Mouse (Mus musculus) forebrain, embryonic 14.5 days (tissue): ENCODE results near the gene Tspan9. TPM values are rescaled to one million over a fixed set of nuclear protein-coding genes. Genes with fewer than 3 reads are reported as not detected.

ENCODE experiments used
- ATAC-seq: fragments of 200-750 bp; cut with Nextera tagmentation; 2 replicates; pipeline ENCODE4 v1.8.0; 2017; ENCODE audit warnings: mild to moderate bottlenecking, moderate library complexity
- DNase-seq: peaks from one replicate; pipeline ENCODE4 v3.0.0-alpha.2; 2015; ENCODE audit warnings: low spot score
- H3K27ac ChIP-seq: fragments of 300-500 bp; sonication (generic); 2 replicates; pipeline ENCODE4 v1.5.1; 2014; ENCODE audit warnings: low read depth, mild to moderate bottlenecking, control low read depth, low read length, moderate library complexity
- H3K27me3 ChIP-seq: fragments of 300-500 bp; sonication (generic); replicated peaks from 2 replicates; pipeline ENCODE4 v1.6.1; 2014; ENCODE audit warnings: low read length, control low read depth, mixed read lengths; ENCODE audit not compliant: control insufficient read depth, insufficient read depth
- H3K36me3 ChIP-seq: fragments of 300-500 bp; sonication (generic); 2 replicates; pipeline ENCODE4 v1.6.1; 2014; ENCODE audit warnings: low read length, control low read depth; ENCODE audit not compliant: control insufficient read depth, insufficient read depth
- H3K4me1 ChIP-seq: fragments of 300-500 bp; sonication (generic); 2 replicates; pipeline ENCODE4 v1.6.1; 2014; ENCODE audit warnings: antibody characterized with exemption, low read length, control low read depth; ENCODE audit not compliant: control insufficient read depth, insufficient read depth
- H3K4me2 ChIP-seq: fragments of 300-500 bp; sonication (generic); 2 replicates; pipeline ENCODE4 v1.6.1; 2014; ENCODE audit warnings: mild to moderate bottlenecking, control low read depth, low read length
- H3K4me3 ChIP-seq: fragments of 300-500 bp; sonication (generic); 2 replicates; pipeline ENCODE4 v1.5.1; 2014; ENCODE audit warnings: low read depth, low read length, control low read depth
- H3K9ac ChIP-seq: fragments of 300-500 bp; sonication (generic); 2 replicates; pipeline ENCODE4 v1.6.1; 2014; ENCODE audit warnings: mild to moderate bottlenecking, low read length, control low read depth, moderate library complexity
- H3K9me3 ChIP-seq: fragments of 300-500 bp; sonication (generic); replicated peaks from 2 replicates; pipeline ENCODE4 v1.6.1; 2016; ENCODE audit warnings: low read length, control low read depth, mixed read lengths; ENCODE audit not compliant: control insufficient read depth
- WGBS: fragments of 180-500 bp; shearing (Covaris S2); extraction: QIAGEN DNeasy Blood & Tissue Kit; methylation state at CpG from one replicate; pipeline ENCODE4 v1.1.7; 2014; 5-methylcytosine and 5-hydroxymethylcytosine counted together
- polyA plus RNA-seq: library from polyadenylated mRNA; unstranded; fragments of >200 nt; fragmentation: Nextera tagmentation; extraction: Ambion mirVana; gene quantifications from 2 replicates; pipeline ENCODE4 v1.2.1, GENCODE M21; 2014

Tspan9 gene
- polyA plus RNA-seq, 1 experiment from 2014 or later: 23.0 TPM

DNA sequence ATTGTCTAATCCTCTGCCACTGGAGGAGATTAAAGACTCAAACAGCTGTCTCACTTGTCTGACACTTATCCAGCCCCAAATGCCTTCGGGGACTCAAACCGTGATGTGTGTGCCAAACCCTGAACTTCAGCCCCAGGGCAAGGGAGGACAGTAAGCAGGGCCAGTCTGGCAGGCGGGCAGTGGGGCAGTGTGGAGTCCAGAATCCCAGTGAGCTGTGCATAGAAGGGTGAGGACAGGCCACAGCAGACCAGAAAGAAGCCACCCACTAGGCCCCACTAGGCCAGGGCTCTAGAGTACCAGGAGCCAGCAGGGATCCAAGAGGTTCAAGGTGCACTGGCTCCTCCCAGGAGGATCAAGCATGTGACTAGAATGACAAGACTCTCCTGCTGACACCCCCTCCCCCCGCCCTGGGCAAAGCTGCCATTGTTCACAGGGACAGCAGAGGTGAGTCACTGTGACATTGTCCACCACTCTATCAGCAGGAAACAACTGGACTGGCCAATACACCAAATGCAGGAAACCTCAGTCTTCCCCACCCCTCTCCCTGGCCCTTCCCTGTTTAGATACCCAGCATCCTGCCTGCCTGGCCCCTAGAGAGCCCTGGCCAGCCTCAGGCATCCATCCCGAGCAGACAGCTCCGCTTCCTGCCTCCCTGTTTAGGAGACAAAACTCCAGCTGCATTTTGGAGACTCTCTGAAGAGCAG lies 40.9 kb downstream of the Tspan9 start:
- Histone ChIP-seq H3K27ac (no peak overlapping the region), H3K4me3 (no peak overlapping the region), H3K9me3 (no peaks in the 10 kb centered on the region), H3K27me3 (no peaks in the 10 kb centered on the region), H3K4me2 (no peak overlapping the region), H3K9ac (no peak overlapping the region), H3K4me1 (peaks cover 17% of the 10 kb centered on the region), H3K36me3 (no peaks in the 10 kb centered on the region)
- ATAC-seq (peak; percentile 31; the same call in 1 of the 2 replicates), DNase-seq (no peak)
- WGBS: 61% methylated on average over 6 of the region's 6 CpGs

DNA sequence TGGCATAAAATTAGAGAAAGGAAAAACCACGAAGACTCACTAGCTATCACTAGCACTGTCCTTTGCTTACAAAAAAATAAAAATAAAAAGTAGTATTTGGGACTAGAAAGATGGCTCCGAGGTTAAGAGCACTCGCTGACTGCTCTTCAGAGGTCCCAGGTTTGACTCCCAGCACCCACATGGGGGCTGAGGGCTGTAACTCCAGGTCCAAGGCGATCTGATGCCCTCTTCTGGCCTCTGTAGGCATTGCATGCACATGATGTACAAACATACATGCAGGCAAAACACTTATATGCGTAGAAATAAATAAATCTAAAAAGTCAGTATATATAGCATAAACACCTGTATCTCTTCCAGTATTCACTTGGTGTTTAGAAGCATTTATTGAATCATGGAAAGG lies 43.5 kb downstream of the Tspan9 start:
- no peak overlapping the region for H3K9ac ChIP-seq
- H3K36me3 ChIP-seq: no peaks in the 10 kb centered on the region
- H3K4me2 ChIP-seq: no peak overlapping the region
- no peaks in the 10 kb centered on the region for H3K27me3 ChIP-seq
- no peak for ATAC-seq
- peaks cover 11% of the 10 kb centered on the region for H3K4me1 ChIP-seq
- H3K27ac ChIP-seq: no peak overlapping the region
- no peak overlapping the region for H3K4me3 ChIP-seq
- no peaks in the 10 kb centered on the region for H3K9me3 ChIP-seq
- WGBS: 79% methylated on average over 5 of the region's 5 CpGs
- DNase-seq: no peak

GRCm38 (mm10) chr6:128099190-128099589 lies 44.2 kb downstream of the Tspan9 start:
- Histone ChIP-seq H3K36me3 (no peaks in the 10 kb centered on the region), H3K9ac (no peak overlapping the region), H3K4me3 (no peak overlapping the region), H3K4me1 (peaks cover 9% of the 10 kb centered on the region), H3K4me2 (no peak overlapping the region), H3K27ac (no peak overlapping the region), H3K27me3 (no peaks in the 10 kb centered on the region), H3K9me3 (no peaks in the 10 kb centered on the region)
- WGBS: 49% methylated on average over 9 of the region's 9 CpGs
- DNase-seq: peak; percentile 51
- no peak for ATAC-seq

DNA sequence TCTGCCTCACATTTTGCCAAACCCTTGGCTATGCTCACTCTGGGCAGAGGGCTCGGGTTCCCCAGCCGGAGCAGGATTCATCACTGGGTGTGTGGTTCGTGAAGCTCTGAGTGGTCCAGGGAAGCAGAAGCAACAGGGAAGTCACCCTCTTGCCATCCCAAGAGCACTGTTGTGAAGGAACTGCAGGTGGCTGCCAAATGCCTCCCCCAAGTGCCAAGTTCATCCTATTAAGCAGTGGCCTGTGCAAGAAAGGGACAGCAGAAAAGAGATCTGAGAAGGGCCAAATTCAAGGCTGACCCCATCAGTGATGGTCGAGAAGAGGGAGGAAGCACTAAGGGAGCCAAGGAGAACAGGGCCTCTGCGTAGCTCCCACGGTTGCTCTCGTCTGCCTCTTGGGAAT lies 46.9 kb downstream of the Tspan9 start:
- H3K4me2 ChIP-seq: no peak overlapping the region
- H3K9ac ChIP-seq: no peak overlapping the region
- H3K36me3 ChIP-seq: no peaks in the 10 kb centered on the region
- H3K27ac ChIP-seq: no peak overlapping the region
- DNase-seq (no peak), ATAC-seq (no peak)
- H3K27me3 ChIP-seq: no peaks in the 10 kb centered on the region
- WGBS: 84% methylated on average over 7 of the region's 7 CpGs
- no peaks in the 10 kb centered on the region for H3K9me3 ChIP-seq
- no peak overlapping the region for H3K4me3 ChIP-seq
- peaks cover 5% of the 10 kb centered on the region; the same call in 1 of the 2 replicates for H3K4me1 ChIP-seq

GRCm38 (mm10) chr6:128095906-128096305 lies 47.5 kb downstream of the Tspan9 start:
- ATAC-seq: no peak
- 81% methylated on average over 8 of the region's 8 CpGs for WGBS

DNA sequence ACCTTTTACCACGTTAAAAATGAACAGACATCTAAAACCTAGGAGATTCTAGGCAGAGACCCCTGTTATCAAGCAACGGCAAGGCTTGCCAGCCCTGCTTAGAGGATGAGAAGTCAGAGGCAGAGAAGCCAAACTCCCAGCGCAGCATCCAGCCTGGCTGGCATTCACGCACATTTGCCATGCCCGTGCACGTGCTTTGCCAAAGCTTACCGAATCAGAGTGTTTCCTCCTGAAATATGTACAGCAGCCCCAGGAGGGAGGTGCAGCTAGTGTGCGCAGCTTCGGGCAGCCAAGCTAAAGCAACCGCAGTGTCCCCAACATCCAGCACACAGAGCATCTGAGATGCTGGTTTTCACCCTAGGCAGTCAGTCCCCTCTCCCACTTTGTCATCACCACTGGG lies 48.3 kb downstream of the Tspan9 start:
- ATAC-seq (no peak), DNase-seq (peak; percentile 53)
- no peak overlapping the region for H3K4me2 ChIP-seq
- H3K36me3 ChIP-seq: no peaks in the 10 kb centered on the region
- WGBS: 85% methylated on average over 10 of the region's 10 CpGs
- H3K4me3 ChIP-seq: no peak overlapping the region
- peaks cover 5% of the 10 kb centered on the region; the same call in 1 of the 2 replicates for H3K4me1 ChIP-seq
- no peaks in the 10 kb centered on the region for H3K27me3 ChIP-seq
- no peaks in the 10 kb centered on the region for H3K9me3 ChIP-seq
- H3K27ac ChIP-seq: no peak overlapping the region
- no peak overlapping the region for H3K9ac ChIP-seq

More at GRCm38 (mm10) chr6:128095906-128096305, 47.5 kb downstream of the Tspan9 start:
- Histone ChIP-seq H3K4me1 (peaks cover 5% of the 10 kb centered on the region; the same call in 1 of the 2 replicates), H3K9me3 (no peaks in the 10 kb centered on the region), H3K36me3 (no peaks in the 10 kb centered on the region), H3K4me2 (no peak overlapping the region), H3K4me3 (no peak overlapping the region), H3K9ac (no peak overlapping the region), H3K27ac (no peak overlapping the region), H3K27me3 (no peaks in the 10 kb centered on the region)
- no peak for DNase-seq

GRCm38 (mm10) chr6:128093856-128094628 lies 49.4 kb downstream of the Tspan9 start:
- Histone ChIP-seq H3K9me3 (no peaks in the 10 kb centered on the region), H3K4me1 (no peaks in the 10 kb centered on the region), H3K4me3 (no peak overlapping the region), H3K27me3 (no peaks in the 10 kb centered on the region), H3K27ac (no peak overlapping the region), H3K4me2 (no peak overlapping the region), H3K36me3 (no peaks in the 10 kb centered on the region), H3K9ac (no peak overlapping the region)
- no peak for ATAC-seq
- DNase-seq: no peak
- WGBS: 81% methylated on average over 15 of the region's 15 CpGs

DNA sequence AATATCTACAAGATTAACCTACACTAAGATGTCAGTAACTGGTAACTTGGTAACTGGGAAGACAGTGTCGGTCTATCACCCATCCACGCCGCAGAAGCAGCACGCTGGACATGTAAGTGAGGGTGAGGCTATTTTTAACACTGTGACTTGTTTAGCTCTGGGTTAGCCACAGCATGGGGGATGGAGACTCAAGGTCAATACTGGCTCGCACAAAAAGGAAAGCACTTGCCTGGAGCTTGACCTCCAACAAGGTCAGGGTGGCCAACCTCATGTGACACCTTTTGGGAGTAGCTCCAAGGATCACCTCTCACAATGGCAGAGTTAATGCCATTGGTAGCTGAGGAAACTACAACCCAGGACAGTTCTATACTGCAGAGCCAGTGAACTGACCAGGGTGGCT lies 50.8 kb downstream of the Tspan9 start:
- no peak for DNase-seq
- WGBS: 95% methylated on average over 5 of the region's 5 CpGs
- H3K36me3 ChIP-seq: no peaks in the 10 kb centered on the region
- H3K4me3 ChIP-seq: no peak overlapping the region
- H3K27me3 ChIP-seq: no peaks in the 10 kb centered on the region
- no peaks in the 10 kb centered on the region for H3K4me1 ChIP-seq
- no peak for ATAC-seq
- no peak overlapping the region for H3K4me2 ChIP-seq
- no peak overlapping the region for H3K9ac ChIP-seq
- H3K27ac ChIP-seq: no peak overlapping the region
- H3K9me3 ChIP-seq: no peaks in the 10 kb centered on the region

- 84% methylated on average over 4 of the region's 4 CpGs for WGBS
- no peak for ATAC-seq
Measured at GRCm38 (mm10) chr6:128091833-128092166, 51.6 kb downstream of the Tspan9 start.

More at GRCm38 (mm10) chr6:128091833-128092166, 51.6 kb downstream of the Tspan9 start:
- H3K9ac ChIP-seq: no peak overlapping the region
- H3K4me3 ChIP-seq: no peak overlapping the region
- H3K4me2 ChIP-seq: no peak overlapping the region
- no peaks in the 10 kb centered on the region for H3K36me3 ChIP-seq
- no peaks in the 10 kb centered on the region for H3K27me3 ChIP-seq
- no peaks in the 10 kb centered on the region for H3K4me1 ChIP-seq
- no peak overlapping the region for H3K27ac ChIP-seq
- no peaks in the 10 kb centered on the region for H3K9me3 ChIP-seq
- no peak for DNase-seq
